Mouse (Mus musculus): ENCODE data around the gene Col15a1.

DNA sequence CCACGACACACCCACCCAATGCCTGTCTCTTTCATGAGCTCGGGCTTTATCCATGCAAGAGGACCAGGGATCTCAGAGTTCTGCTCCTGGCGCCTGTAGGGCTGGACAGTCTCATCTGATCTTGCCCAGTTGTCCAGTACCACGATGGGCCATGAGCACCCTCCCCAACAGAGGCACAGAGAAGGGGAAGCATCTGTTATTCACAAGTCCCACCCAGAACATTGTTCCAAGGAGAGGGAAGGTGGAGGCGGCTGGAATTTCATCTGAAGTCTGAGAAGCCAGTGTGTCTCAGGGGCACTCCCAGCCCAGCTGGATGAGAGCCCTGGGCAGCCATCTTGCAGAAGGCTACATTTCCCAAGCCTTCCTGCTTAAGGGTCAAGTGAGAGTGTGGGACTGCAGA lies 21.0 kb downstream of the Col15a1 start:
- TF ChIP-seq EP300 (IDR thresholded peaks at IDR 0.05; ENCODE audit: insufficient read depth, low read depth, low read length) (no peak), CTCF (IDR thresholded peaks at IDR 0.05; ENCODE audit: low read depth, low read length) (no peak)
